ENCODE assay signal across 8 mouse cellular contexts in genomic region chr9:29750371-29751014, GRCm38 (mm10).
A peak's percentile ranks its signal among the peaks of the same experiment; 100 is the strongest.
DNase-seq lines count a peak whose midpoint lies in the region; ATAC-seq and TF ChIP-seq lines count a peak whose summit lies in the region.

No protein-coding gene starts in this region.

- TF ChIP-seq POLR2A in limb, embryonic 14.5 days (IDR thresholded peaks at IDR 0.05; ENCODE audit: borderline replicate concordance, extremely low read depth, insufficient read depth, insufficient read length) = no peak

- DNase-seq in adrenal gland, adult 2 months = peak; percentile 24
- no peak for DNase-seq in adrenal gland, adult 8-10 months
- DNase-seq in cerebellum, adult 9-10 months = peak; percentile 54
- peak; percentile 37 to 59 for DNase-seq in heart, adult 18-20 months
- no peak for DNase-seq in limb, embryonic 14.5 days (ENCODE audit: low spot score)
- DNase-seq in midbrain, postnatal 0 days (ENCODE audit: low spot score) = no peak
- DNase-seq in thymus, postnatal 36 days = no peak

- no peaks in the 10 kb centered on the region for H3K27me3 ChIP-seq in intestine, postnatal 0 days (replicated peaks; ENCODE audit: control insufficient read depth, insufficient read depth, low read length)
- no peaks in the 10 kb centered on the region for H3K27me3 ChIP-seq in limb, embryonic 14.5 days (ENCODE audit: control insufficient read depth, insufficient read depth, low read length)
- H3K27me3 ChIP-seq in midbrain, postnatal 0 days (ENCODE audit: insufficient read depth, low read length) = no peaks in the 10 kb centered on the region

- TF ChIP-seq CTCF in intestine, postnatal 0 days (IDR thresholded peaks at IDR 0.05; ENCODE audit: low read depth) = no peak
- TF ChIP-seq CTCF in midbrain, postnatal 0 days (IDR thresholded peaks at IDR 0.05) = no peak

- no peak overlapping the region for H3K9ac ChIP-seq in intestine, postnatal 0 days (ENCODE audit: low read depth, low read length)
- peak overlapping the region; percentile 8; the same call in 1 of the 2 replicates for H3K9ac ChIP-seq in limb, embryonic 14.5 days (ENCODE audit: low read depth, low read length, severe bottlenecking)
- H3K9ac ChIP-seq in midbrain, postnatal 0 days (replicated peaks; ENCODE audit: low read length, poor library complexity, severe bottlenecking) = no peak overlapping the region

- 30% methylated on average over 15 of the region's 15 CpGs for WGBS in intestine, postnatal 0 days
- 19% methylated on average over 15 of the region's 15 CpGs for WGBS in limb, embryonic 14.5 days
- 15% methylated on average over 15 of the region's 15 CpGs for WGBS in midbrain, postnatal 0 days

- no peaks in the 10 kb centered on the region for H3K9me3 ChIP-seq in intestine, postnatal 0 days (ENCODE audit: control insufficient read depth)
- H3K9me3 ChIP-seq in limb, embryonic 14.5 days (ENCODE audit: control insufficient read depth, low read length) = no peaks in the 10 kb centered on the region
- 0 out of 2 replicates have a peak, but pooled peaks cover 4% of the 10 kb centered on the region for H3K9me3 ChIP-seq in midbrain, postnatal 0 days (ENCODE audit: low read length)

- H3K4me3 ChIP-seq in intestine, postnatal 0 days (ENCODE audit: low read depth, low read length) = peak overlapping the region; percentile 23
- H3K4me3 ChIP-seq in limb, embryonic 14.5 days (replicated peaks; ENCODE audit: low read length) = peak overlapping the region; percentile 18; the same call in 1 of the 2 replicates
- H3K4me3 ChIP-seq in midbrain, postnatal 0 days (ENCODE audit: low read depth, low read length) = peak overlapping the region; percentile 8; the same call in 1 of the 2 replicates

- no peak for ATAC-seq in intestine, postnatal 0 days
- ATAC-seq in limb, embryonic 14.5 days (ENCODE audit: low FRiP score, low read depth) = no peak
- ATAC-seq in midbrain, postnatal 0 days (ENCODE audit: low FRiP score) = 0 out of 2 replicates have a peak, but pooled peaks have one; percentile 56

- H3K4me1 ChIP-seq in intestine, postnatal 0 days (replicated peaks; ENCODE audit: control insufficient read depth, insufficient read depth, low read length) = no peaks in the 10 kb centered on the region
- peaks cover 4% of the 10 kb centered on the region; the same call in 1 of the 2 replicates for H3K4me1 ChIP-seq in limb, embryonic 14.5 days (ENCODE audit: control insufficient read depth, insufficient read depth, low read length)
- H3K4me1 ChIP-seq in midbrain, postnatal 0 days (ENCODE audit: insufficient read depth, low read length) = 0 out of 2 replicates have a peak, but pooled peaks cover 4% of the 10 kb centered on the region

- H3K27ac ChIP-seq in intestine, postnatal 0 days (ENCODE audit: low read depth, low read length) = no peak overlapping the region
- H3K27ac ChIP-seq in limb, embryonic 14.5 days (replicated peaks; ENCODE audit: low read depth, low read length) = no peak overlapping the region
- H3K27ac ChIP-seq in midbrain, postnatal 0 days (ENCODE audit: low read depth, low read length) = 0 out of 2 replicates have a peak overlapping the region, but pooled peaks have one; percentile 14

- peak overlapping the region; percentile 54 for H3K4me2 ChIP-seq in intestine, postnatal 0 days (replicated peaks; ENCODE audit: low read depth)
- H3K4me2 ChIP-seq in limb, embryonic 14.5 days (replicated peaks; ENCODE audit: low read depth, low read length, severe bottlenecking) = peak overlapping the region; percentile 43
- H3K4me2 ChIP-seq in midbrain, postnatal 0 days (ENCODE audit: low read depth, low read length, poor library complexity, severe bottlenecking) = peak overlapping the region; percentile 42

- H3K36me3 ChIP-seq in intestine, postnatal 0 days (ENCODE audit: control insufficient read depth, insufficient read depth) = no peaks in the 10 kb centered on the region
- no peaks in the 10 kb centered on the region for H3K36me3 ChIP-seq in limb, embryonic 14.5 days (ENCODE audit: control insufficient read depth, insufficient read depth, low read length)
- H3K36me3 ChIP-seq in midbrain, postnatal 0 days (ENCODE audit: insufficient read depth, low read length) = no peaks in the 10 kb centered on the region

Comparison
In these comparisons a context has a peak if more than half of its experiments do, and no peak if none do; other contexts are left out.
1. DNase-seq: peak in adrenal gland, adult 2 months (single experiment), cerebellum, adult 9-10 months (single experiment) and heart, adult 18-20 months (2 of 2); none in adrenal gland, adult 8-10 months (single experiment), limb, embryonic 14.5 days (single experiment), midbrain, postnatal 0 days (single experiment) and thymus, postnatal 36 days (0 of 2).
2. Peak in every context shown above with its lines, with median percentiles within 50 percentile points of each other: H3K4me2 ChIP-seq and H3K4me3 ChIP-seq.